Mouse (Mus musculus) liver, adult 2 months (tissue): Measurements from ENCODE around the gene Utp20.

ENCODE experiments used
- CTCF ChIP-seq: fragments of 200-500 bp; IDR thresholded peaks from 2 replicates; pipeline ENCODE4 v1.5.1; 2011; ENCODE audit warnings: low read depth, low read length, control low read depth
- POLR2A ChIP-seq: fragments of 200-500 bp; IDR thresholded peaks from 2 replicates; pipeline ENCODE4 v1.6.1; 2011; ENCODE audit warnings: low read length, control low read depth; ENCODE audit not compliant: insufficient read depth; ENCODE audit errors: extremely low read depth

GRCm38 (mm10) chr10:88731496-88732308 is 94.9 kb downstream of the Utp20 start:
- TF ChIP-seq CTCF = no peak
- no peak for TF ChIP-seq POLR2A
